Mouse (Mus musculus) hematopoietic stem cell, adult 5-6 weeks (primary cell): ENCODE data around the gene Sytl3. TPM values are rescaled to one million over a fixed set of nuclear protein-coding genes. Genes with fewer than 3 reads are reported as not detected.
A peak's percentile ranks its signal among the peaks of the same experiment; 100 is the strongest.
"Not testable (repeated sequence)": the region's sequence is repeated elsewhere in the genome, so short reads cannot be mapped to it uniquely, and the experiment has no call there.

Experiments
- ATAC-seq, 2 experiments: fragments of 125-278 bp in 1 of 2; replicated peaks in 1 of 2; 2 replicates each; pipeline ENCODE4 v1.8.0; 2016 to 2017; ENCODE audit warnings: inconsistent platforms in 2 of 2, mild to moderate bottlenecking in 2 of 2, moderate number of reproducible peaks in 2 of 2, low read depth in 1 of 2, moderate TSS enrichment in 1 of 2; ENCODE audit not compliant: low FRiP score in 2 of 2, poor library complexity in 2 of 2, severe bottlenecking in 2 of 2, insufficient read depth in 1 of 2, low TSS enrichment in 1 of 2
- total RNA-seq: library from RNA; stranded (forward); fragments of 172-1452, 232-1000 nt; gene quantifications from 2 replicates; pipeline ENCODE4 v1.2.3, GENCODE M21; 2017

Gene Sytl3
- total RNA-seq, 1 experiment from 2014 or later, result 0.89 TPM

DNA sequence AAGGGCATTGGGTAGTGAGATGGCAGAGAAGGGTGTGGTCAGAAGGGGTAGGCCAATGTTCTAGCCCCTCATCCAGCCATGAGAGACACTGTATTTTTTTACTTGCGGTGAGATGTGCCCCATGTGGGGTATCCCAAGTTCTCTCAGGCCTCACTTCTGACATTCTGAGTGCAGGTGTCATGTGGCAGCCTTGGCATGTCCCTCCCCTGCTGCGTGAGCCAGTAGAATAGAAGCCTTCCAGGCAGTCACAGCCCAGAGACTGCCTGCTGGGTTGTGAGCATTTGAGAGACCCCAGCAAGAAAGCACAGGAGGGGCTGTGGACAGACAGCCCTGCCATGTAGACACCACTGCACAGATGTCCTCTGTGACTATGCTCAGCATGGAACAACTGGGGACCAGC lies 49.3 kb downstream of the Sytl3 start:
- not testable (repeated sequence) for ATAC-seq

DNA sequence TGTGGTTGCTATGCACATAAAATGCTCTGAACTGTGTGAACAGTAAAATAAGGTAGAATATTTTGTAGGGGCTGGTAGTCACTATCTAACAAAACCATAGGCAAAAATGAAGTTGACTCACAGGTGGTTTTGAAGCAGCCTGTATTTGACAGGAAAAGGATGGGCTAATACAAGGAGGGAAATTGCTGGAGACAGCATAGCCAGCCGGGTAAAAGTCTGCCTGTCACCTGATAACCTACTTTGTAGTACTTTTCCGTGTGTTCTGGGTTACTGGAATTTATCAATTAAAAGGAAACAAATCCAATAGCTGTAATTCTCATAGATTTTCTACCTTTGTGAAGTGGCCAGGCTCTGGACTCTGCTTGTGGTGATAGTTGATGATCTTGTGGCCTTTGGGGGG lies 54.6 kb downstream of the Sytl3 start:
- not testable (repeated sequence) for ATAC-seq

DNA sequence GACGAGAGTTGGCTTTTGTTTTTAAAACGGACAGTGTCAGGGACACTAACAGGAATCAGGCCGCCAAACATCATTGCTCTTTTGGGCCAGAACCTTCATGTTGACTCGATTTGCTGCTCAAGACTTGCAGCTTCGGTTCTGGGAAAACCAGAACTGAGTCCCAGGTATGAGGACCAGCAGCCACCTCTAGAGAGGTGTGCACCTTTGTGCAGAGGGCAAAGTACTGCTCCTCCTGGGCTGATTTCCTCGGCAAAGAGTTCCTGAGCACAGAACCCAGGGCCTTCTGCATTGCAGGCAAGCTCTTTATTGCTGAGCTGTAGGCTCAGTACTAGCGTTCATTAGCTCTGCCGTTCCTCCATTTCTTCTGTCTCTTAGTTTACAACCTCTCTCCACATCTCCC lies 55.1 kb downstream of the Sytl3 start:
- not testable (repeated sequence) for ATAC-seq

DNA sequence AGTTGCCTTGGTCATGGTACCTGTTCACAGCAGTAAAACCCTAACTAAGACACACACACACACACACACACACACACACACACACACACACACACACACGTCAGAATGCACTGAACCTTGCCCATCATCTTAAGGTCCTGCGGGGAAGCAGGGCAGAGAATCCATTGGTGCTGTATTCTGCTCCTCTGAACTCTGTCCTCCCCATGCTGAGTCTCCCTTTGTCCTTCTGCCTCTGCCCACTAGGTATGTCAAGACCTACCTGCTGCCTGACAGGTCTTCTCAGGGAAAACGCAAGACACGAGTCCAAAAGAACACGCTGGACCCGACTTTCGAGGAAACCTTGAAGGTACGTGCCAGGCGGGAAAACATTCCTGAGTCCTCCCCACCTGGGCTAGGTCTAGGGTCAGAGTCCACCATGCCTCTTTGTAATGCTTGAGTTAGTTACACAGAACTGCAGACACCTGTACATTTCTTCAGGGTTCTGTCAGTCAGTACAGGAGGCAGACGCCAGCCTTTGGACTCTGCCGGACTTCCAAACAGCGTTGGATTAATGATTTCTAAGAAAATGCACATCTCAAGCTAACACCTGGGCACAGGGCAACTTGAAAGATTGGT lies 69.2 kb downstream of the Sytl3 start:
- no peak for ATAC-seq

- peak in 1 of 2 experiments; percentile 32; a peak in 1 of 4 replicates for ATAC-seq
Measured at GRCm38 (mm10) chr17:6729244-6729742, 70.4 kb downstream of the Sytl3 start.

DNA sequence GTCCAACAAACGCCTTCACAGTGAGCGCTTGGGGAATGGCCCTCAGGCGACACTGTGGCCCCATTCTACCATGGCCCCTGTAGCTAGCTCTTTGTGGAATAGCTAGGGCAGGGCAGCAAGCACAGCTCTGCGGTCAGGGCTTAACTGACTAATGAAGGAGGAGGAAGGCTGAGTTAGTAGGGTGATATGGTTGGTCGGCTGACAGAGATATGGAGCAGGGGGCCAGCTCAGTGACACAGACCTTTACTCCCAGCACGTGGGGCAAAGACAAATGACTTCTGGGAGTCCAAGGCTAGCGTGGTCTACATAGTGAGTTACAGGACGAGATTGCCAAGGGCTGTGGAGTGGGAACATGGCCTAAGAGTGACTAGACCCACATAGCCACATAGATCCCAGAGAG lies 72.2 kb downstream of the Sytl3 start:
- ATAC-seq, result no peak

DNA sequence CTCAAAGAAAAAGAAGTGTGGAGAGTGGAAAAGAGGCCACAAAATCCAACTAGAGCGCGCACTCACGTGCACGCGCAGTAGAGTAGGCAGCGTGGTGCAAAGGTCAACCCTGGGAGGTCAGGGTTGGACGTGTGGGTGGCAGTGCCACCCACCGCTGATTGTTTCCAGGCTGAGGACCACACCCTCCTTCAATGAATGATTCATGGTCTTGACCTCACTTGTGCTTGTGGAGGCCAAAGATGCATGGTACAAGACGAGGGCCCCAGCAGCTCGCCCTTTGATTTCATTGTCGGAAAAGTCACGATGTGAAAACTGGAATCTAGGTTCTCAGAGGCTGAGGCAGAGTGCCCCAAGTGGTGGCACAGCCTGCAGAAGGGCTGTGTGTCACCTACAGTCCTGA lies 72.7 kb downstream of the Sytl3 start:
- no peak for ATAC-seq

DNA sequence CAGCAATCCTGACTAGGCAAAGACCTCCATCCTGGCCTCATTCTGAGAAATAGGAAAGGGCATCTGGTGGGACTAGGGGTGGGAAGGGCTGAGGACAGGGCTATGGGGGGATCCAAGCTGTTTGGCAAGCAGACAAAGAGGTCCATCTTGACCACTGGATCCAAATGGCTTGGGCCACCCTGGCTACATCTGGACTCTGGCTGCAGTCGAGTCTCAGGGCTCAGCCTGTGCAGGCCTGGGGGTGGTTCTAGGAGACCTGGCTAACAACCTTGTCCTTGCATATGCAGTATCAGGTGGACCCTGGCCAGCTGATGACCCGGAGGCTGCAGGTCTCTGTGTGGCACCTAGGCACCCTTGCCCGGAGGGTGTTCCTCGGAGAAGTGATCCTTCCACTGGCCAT lies 73.8 kb downstream of the Sytl3 start:
- no peak for ATAC-seq

DNA sequence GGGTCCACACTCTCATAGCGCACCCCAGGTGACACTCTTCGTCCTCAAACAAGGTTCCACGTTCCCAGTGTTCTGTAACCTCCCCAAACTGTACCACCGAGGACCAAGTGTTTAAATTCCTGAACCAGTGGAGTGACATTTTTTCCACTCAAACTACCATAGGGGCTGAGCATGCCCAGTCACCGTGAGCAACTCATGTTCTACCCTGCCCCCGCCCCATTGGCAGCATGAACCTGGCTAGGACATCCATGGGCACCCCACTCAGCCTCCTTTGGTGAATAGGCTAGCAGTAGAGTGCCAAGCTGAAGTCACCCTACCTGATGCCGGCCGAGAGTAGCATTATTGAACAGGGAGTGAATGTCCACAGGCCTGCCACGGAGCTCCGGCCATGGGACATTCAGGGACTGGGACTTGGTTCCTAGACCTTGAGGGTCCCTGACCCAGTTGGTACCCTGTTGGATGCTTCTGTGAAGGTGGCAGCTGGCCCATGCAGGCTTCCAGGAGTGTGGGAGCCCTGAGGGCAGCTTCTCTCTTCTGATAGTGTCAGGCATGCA lies 74.5 kb downstream of the Sytl3 start:
- no peak for ATAC-seq

DNA sequence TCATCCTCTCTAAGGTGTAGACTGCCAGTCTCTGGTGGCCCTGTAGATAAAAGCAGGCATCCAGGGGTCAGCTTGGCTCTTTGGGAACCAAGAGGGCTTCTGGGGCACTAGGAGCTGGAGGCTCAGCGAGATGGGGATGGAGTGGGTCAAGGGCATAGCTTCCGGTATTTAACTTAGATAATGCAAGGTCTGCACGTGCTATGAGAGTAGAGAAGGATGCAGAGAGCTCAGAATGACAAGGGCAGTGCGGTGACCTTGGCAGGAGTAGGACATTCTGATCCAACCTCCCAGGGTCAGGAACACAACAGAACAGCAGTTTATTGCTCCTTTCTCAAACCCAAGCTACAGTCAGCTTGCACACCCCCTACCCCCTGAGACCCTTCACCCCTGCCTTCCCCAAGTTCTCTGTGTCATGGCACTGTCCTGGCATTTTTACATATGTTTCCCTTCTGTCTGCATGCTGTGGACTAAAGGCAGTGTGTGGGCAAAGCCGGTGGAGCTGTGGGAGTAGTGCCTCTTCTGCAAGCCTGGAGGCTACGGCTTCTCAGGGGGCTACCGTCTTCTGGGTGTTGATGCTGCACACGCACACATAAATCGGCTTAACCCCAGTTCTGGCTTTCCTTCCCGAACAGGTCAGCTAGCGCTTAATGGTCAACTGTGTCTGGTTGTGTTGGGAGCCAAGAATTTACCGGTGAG lies 76.0 kb downstream of the Sytl3 start:
- ATAC-seq, result no peak

DNA sequence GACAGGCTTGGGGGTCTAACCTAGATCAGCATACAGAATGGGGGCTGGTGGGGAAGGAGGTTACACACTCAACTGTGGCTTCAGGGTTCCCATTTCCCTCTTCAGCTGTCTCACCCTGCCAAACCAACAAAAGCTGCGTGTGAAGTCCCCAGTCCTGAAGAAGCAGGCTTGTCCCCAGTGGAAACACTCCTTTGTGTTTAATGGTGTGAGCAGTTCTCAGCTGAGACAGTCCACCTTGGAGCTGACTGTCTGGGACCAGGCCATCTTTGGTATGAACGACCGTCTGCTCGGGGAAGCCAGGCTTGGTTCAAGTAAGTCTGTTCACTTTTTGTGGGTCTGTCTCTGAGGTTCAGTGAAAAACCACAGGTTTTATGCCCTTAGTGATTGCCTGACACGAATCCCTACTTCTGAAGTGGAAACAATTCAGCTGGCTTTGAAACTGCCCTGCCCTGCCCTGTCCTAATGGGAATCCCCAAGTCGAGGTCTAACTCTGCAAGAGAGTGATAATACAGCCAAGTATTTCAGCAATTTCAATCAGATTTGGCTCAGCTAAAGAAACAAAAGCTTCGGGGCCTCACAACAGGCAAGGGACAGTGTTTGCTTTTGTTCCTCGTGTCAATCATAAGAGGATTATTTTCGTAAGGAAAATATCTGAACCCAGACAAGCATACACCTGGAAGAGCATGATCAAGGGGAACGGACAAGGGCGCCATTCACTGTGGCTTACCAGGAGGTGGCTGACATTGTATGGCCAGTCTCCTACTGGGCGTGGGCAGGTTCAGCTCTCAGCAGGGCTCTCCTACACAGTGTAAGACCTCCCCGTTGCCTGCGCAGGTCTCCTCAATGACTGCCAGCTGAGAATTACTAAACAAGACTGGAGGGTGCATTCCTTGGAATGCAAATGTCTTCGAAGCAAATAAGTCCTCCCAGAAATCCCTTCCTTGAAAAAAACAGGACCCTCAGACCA lies 77.7 kb downstream of the Sytl3 start:
- ATAC-seq, result no peak

DNA sequence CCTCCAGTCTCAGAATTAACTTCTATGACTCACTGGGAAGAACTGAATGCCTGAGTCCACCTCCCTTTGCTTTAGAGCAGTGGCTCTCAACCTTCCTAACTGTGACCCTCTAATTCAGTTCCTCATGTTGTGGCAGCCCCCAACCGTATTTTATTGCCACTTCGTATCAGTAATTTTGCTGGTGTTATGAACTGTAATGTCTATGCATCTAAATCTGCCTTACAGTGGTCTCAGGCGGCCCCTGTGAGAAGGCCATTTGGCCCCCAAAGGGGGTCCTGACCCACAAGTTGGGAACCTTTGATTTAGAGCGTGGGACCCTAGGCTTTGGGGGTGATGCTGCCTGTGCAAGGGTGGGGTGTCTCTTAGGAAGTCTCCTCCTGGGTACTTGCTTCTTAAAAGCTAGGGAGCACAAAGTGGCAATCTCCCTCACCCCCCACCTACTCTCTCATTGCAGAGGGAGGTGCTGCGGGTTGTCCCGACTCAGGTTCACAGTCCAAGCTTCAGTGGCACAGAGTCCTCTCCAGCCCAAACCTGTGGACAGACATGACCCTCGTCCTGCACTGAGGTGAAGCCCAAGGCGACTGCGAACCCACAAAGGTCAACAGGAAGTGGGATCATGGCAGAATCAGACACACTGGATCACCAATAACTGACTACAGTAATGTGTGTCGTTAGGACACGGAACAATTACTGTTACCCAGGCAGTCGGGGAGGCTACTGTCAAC lies 78.5 kb downstream of the Sytl3 start:
- no peak for ATAC-seq

DNA sequence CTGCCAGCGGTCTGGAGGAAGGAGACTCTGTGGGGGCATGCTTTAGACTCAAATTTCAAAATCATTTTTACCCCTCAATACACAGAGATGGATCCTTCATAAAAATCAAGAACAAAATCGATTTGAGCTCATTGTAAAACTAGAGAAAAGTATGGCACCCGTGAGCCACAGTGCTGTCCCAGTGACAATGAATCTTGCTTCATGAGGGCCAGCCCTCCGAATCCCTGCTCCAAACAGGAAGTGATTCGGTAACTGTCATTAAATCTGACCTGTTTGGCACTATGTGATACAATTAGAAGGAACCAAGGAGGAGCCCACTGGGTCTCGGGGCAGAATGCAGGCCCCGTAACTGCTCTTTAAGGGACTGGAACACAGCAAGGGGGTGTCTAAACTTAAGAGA lies 79.9 kb downstream of the Sytl3 start:
- ATAC-seq, result no peak

- no peak for ATAC-seq
Measured at GRCm38 (mm10) chr17:6739266-6739665, 80.4 kb downstream of the Sytl3 start.

GRCm38 (mm10) chr17:6739756-6740155 lies 80.9 kb downstream of the Sytl3 start:
- no peak for ATAC-seq

DNA sequence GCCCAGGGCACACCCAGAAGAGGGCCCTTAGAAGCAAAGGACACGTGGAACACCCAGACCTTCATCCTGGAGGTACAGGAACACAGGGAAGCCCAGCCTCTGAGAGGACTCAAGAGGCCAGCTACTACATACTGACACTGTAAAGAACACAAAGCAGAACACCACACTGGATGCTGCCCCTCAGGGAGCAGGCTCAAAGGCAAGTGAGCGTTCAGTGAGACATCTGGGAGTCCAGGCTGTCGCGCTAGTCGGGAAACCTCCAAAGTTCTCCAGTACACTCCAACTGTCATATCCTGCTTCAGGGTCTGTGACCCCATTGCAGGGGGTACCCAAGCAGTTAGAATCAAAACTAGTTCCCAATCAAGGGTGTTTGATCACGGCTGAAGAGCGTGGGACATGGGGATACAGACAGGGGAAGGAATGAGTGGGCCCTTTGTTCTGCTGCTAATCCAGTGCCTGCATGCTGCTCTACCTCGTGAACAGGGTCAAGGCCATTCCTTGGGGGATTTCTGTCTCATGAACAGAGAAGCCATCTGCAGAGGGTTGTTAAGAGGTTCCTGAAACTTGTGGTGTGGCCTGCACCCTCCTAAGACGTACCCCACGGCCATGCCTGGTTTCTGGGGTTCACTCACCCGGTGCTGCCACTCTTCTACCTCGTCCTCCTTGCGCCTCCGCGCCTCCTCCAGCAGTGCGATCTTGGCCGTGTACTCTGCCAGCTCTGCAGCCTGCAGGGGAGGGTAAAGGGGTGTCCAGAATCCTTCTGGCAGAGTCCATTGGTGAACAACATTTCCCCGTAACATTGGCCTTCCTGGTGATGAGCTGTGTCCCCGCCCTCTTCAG lies 81.7 kb downstream of the Sytl3 start:
- no peak for ATAC-seq
